Mouse (Mus musculus) kidney, postnatal 0 days (tissue): Measurements from ENCODE around the gene Prr19. TPM values are rescaled to one million over a fixed set of nuclear protein-coding genes. Genes with fewer than 3 reads are reported as not detected.
A peak's percentile ranks its signal among the peaks of the same experiment; 100 is the strongest.

ENCODE experiments used
- ATAC-seq: fragments of 200-750 bp; cut with Nextera tagmentation; replicated peaks from 2 replicates; pipeline ENCODE4 v1.8.0; 2017; ENCODE audit warnings: low read depth, moderate number of reproducible peaks, moderate TSS enrichment, moderate library complexity; ENCODE audit not compliant: low FRiP score
- DNase-seq: peaks from one replicate; pipeline ENCODE4 v3.0.0-alpha.2; 2016; ENCODE audit warnings: low spot score
- H3K27ac ChIP-seq: fragments of 300-500 bp; sonication (generic); 2 replicates; pipeline ENCODE4 v1.5.1; 2014; ENCODE audit warnings: mild to moderate bottlenecking
- H3K27me3 ChIP-seq: fragments of 300-500 bp; sonication (generic); 2 replicates; pipeline ENCODE4 v1.6.1; 2014; ENCODE audit warnings: low read length, mixed read lengths; ENCODE audit not compliant: insufficient read depth
- H3K36me3 ChIP-seq: fragments of 300-500 bp; sonication (generic); 2 replicates; pipeline ENCODE4 v1.6.1; 2014; ENCODE audit warnings: low read length, mixed read lengths; ENCODE audit not compliant: insufficient read depth
- H3K4me1 ChIP-seq: fragments of 300-500 bp; sonication (generic); replicated peaks from 2 replicates; pipeline ENCODE4 v1.6.1; 2014; ENCODE audit warnings: antibody characterized with exemption, low read length, mixed read lengths; ENCODE audit not compliant: insufficient read depth
- H3K4me2 ChIP-seq: fragments of 300-500 bp; sonication (generic); 2 replicates; pipeline ENCODE4 v1.6.1; 2014; ENCODE audit warnings: mild to moderate bottlenecking, low read length, moderate library complexity, mixed read lengths
- H3K4me3 ChIP-seq: fragments of 300-500 bp; sonication (generic); replicated peaks from 2 replicates; pipeline ENCODE4 v1.5.1; 2014; ENCODE audit warnings: low read depth, low read length
- H3K9ac ChIP-seq: fragments of 300-500 bp; sonication (generic); 2 replicates; pipeline ENCODE4 v1.6.1; 2014; ENCODE audit warnings: low read depth, low read length
- H3K9me3 ChIP-seq: fragments of 300-500 bp; sonication (generic); replicated peaks from 2 replicates; pipeline ENCODE4 v1.6.1; 2016; ENCODE audit warnings: low read length, inconsistent platforms, mixed read lengths
- CTCF ChIP-seq: IDR thresholded peaks from 2 replicates; pipeline ENCODE4 v1.5.1; 2016; ENCODE audit warnings: antibody characterized with exemption, low read depth, mild to moderate bottlenecking, moderate library complexity
- WGBS: fragments of 180-500 bp; shearing (Covaris S2); extraction: QIAGEN DNeasy Blood & Tissue Kit; methylation state at CpG from one replicate; pipeline ENCODE4 v1.1.7; 2014; 5-methylcytosine and 5-hydroxymethylcytosine counted together
- polyA plus RNA-seq: library from polyadenylated mRNA; unstranded; fragments of >200 nt; fragmentation: Nextera tagmentation; extraction: Ambion mirVana; gene quantifications from 2 replicates; pipeline ENCODE4 v1.2.1, GENCODE M21; 2015

Gene Prr19
- polyA plus RNA-seq, 1 experiment from 2014 or later, result 0.21 TPM

DNA sequence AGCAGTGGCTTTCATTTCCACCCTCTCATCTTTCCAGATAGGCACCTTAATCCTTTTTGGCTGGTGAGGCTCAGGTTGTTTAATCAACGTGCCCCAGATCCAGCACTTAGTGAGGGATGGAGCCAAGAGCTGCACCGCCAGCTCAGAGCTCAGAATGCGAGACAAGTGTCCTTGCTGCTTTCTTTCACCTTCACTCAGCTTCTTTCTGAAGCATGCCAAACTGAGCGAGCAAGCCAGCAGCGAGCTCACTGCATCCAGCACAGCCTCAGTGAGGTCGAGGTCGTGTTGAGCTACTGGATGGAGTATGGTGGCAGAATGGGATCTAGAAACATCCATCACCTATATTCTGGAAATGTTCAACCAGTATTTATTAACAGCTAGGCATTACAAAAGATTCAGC, 12.1 kb downstream of the Prr19 start:
- Histone ChIP-seq H3K36me3 (no peaks in the 10 kb centered on the region), H3K27ac (no peak overlapping the region), H3K27me3 (peaks cover 27% of the 10 kb centered on the region), H3K4me1 (peaks cover 19% of the 10 kb centered on the region), H3K4me2 (no peak overlapping the region), H3K9me3 (no peaks in the 10 kb centered on the region), H3K9ac (no peak overlapping the region), H3K4me3 (no peak overlapping the region)
- ATAC-seq (no peak), DNase-seq (no peak)
- 47% methylated on average over 7 of the region's 7 CpGs for WGBS
- no peak for TF ChIP-seq CTCF

DNA sequence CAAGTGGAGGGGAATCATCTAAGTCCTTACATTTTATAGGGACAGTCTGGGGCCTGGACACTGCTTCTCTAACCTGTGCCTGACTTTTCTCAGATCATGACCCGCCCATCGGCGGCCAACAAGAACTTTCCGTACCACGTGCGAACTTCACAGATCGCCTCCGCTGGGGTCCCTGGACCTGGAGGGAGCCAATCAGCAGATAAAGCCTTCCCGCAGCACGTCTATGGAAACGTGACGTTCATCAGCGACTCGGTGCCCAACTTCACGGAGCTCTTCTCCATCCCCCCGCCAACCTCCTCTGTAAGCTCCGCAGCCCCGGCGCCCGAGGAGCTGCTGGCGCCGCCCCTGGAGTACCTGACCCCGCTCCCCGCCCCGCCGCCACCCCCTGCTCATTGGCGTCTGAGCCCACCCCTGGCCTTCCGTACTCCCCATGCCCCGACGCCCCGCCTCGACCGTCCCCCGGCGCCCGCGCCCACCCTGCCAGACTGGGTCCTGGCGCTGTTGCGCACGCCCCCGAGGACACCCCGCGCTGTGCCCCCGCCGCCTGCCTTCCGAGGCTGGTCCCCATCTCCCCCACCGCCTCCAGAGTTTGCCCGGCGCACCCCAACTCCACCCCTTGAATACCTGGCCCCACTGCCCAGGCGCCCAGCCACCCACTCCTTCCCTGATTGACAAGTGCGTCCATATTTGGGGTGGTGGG, 13.5 kb downstream of the Prr19 start:
- ATAC-seq (no peak), DNase-seq (no peak)
- Histone ChIP-seq H3K4me3 (peak overlapping the region; percentile 40), H3K36me3 (no peaks in the 10 kb centered on the region), H3K4me1 (peaks cover 19% of the 10 kb centered on the region), H3K27ac (no peak overlapping the region), H3K9ac (peak overlapping the region; percentile 45; the same call in 1 of the 2 replicates), H3K4me2 (peak overlapping the region; percentile 83), H3K27me3 (peaks cover 27% of the 10 kb centered on the region), H3K9me3 (no peaks in the 10 kb centered on the region)
- TF ChIP-seq CTCF, result no peak
- WGBS, result 2% methylated on average over 50 of the region's 51 CpGs

DNA sequence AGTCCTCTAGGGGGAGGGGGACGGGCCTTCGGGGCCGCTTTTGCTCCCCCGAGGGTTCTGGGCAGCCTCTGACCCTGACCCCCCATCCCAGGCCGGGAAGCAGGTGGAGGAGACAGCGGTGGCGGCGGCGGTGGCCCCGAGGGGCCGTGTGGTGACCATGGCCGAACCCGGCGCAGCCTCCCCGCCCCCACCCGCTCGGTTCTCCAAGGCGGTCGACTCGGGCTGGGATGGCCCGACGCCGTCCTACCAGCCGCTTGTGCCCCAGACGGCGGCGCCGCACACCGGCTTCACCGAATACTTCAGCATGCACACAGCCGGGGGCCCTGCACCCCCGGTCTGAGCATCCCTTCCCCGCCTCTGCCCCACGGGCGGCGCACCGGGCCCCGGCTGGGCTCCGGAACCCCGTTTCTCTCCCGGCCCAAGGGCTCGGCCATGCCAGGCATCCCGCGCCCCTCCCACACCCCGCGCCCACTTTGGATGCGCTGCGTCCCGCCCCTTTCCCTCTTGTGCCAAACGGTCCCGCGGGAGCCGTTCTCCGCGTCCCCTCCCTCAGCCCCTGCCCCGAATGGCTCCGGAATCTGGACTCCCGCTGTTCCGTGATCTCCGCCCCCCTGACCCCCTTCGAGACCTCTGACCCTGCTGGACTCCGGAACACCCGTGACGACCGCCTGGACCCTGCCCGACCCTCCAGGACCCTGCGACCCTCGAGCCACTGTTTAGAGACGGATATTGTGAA, 14.3 kb downstream of the Prr19 start:
- Histone ChIP-seq H3K36me3 (no peaks in the 10 kb centered on the region), H3K9ac (peak overlapping the region; percentile 45; the same call in 1 of the 2 replicates), H3K4me1 (peaks cover 19% of the 10 kb centered on the region), H3K9me3 (no peaks in the 10 kb centered on the region), H3K4me3 (peak overlapping the region; percentile 40), H3K27me3 (peaks cover 27% of the 10 kb centered on the region), H3K4me2 (peak overlapping the region; percentile 83), H3K27ac (no peak overlapping the region)
- ATAC-seq, result no peak
- under 1% methylated on average over 55 of the region's 69 CpGs for WGBS
- no peak for DNase-seq
- no peak for TF ChIP-seq CTCF

- Histone ChIP-seq H3K4me2 (peak within 1 kb of the TSS; percentile 88), H3K4me1 (peaks cover 23% of the 10 kb centered on the region), H3K9me3 (no peaks in the 10 kb centered on the region), H3K4me3 (peak within 1 kb of the TSS; percentile 53), H3K27me3 (peaks cover 27% of the 10 kb centered on the region), H3K9ac (peak within 1 kb of the TSS; percentile 70), H3K36me3 (no peaks in the 10 kb centered on the region), H3K27ac (peak within 1 kb of the TSS; percentile 90)
- DNase-seq, result peak; percentile 100
- WGBS, result under 1% methylated on average over 52 of the region's 52 CpGs
- peak; percentile 98 for ATAC-seq
- TF ChIP-seq CTCF, result peak; percentile 97
These were observed 15.6 kb downstream of the Prr19 start, which contains the start of gene Megf8 for GRCm38 (mm10) chr7:25316532-25317445. Megf8 (plus strand) TSS chr7:25317164.

- no peak for ATAC-seq
- Histone ChIP-seq H3K36me3 (no peaks in the 10 kb centered on the region), H3K27me3 (peaks cover 27% of the 10 kb centered on the region), H3K4me3 (peak overlapping the region; percentile 53), H3K4me2 (peak overlapping the region; percentile 88), H3K9me3 (no peaks in the 10 kb centered on the region), H3K27ac (peak overlapping the region; percentile 90), H3K4me1 (peaks cover 26% of the 10 kb centered on the region), H3K9ac (peak overlapping the region; percentile 70)
- TF ChIP-seq CTCF, result no peak
- DNase-seq, result no peak
- WGBS, result 11% methylated on average over 21 of the region's 21 CpGs
These were observed 16.3 kb downstream of the Prr19 start for GRCm38 (mm10) chr7:25317446-25317999.
